Mouse (Mus musculus) hindbrain, embryonic 13.5 days (tissue): ENCODE measurements at regions not wholly inside any gene's neighbourhood (a gene's known extent, or its start where the extent isn't known, plus 50 kb on each side); places are given as distances from the start of the nearest gene placed in this dataset.

Experiments
- ATAC-seq: fragments of 200-750 bp; cut with Nextera tagmentation; 2 replicates; pipeline ENCODE4 v1.8.0; 2017; ENCODE audit warnings: moderate TSS enrichment; ENCODE audit not compliant: low FRiP score
- H3K27ac ChIP-seq: fragments of 300-500 bp; sonication (generic); 2 replicates; pipeline ENCODE4 v1.5.1; 2015; ENCODE audit warnings: inconsistent platforms, mild to moderate bottlenecking, moderate library complexity
- H3K27me3 ChIP-seq: fragments of 300-500 bp; sonication (generic); 2 replicates; pipeline ENCODE4 v1.6.1; 2015; ENCODE audit warnings: mild to moderate bottlenecking, inconsistent platforms
- H3K36me3 ChIP-seq: fragments of 300-500 bp; sonication (generic); 2 replicates; pipeline ENCODE4 v1.6.1; 2015; ENCODE audit warnings: mild to moderate bottlenecking, inconsistent platforms
- H3K4me1 ChIP-seq: fragments of 300-500 bp; sonication (generic); replicated peaks from 2 replicates; pipeline ENCODE4 v1.6.1; 2015; ENCODE audit warnings: inconsistent platforms
- H3K4me2 ChIP-seq: fragments of 300-500 bp; sonication (generic); 2 replicates; pipeline ENCODE4 v1.6.1; 2015; ENCODE audit warnings: inconsistent platforms, mild to moderate bottlenecking, moderate library complexity
- H3K4me3 ChIP-seq: fragments of 300-500 bp; sonication (generic); 2 replicates; pipeline ENCODE4 v1.5.1; 2015; ENCODE audit warnings: mild to moderate bottlenecking, inconsistent platforms
- H3K9ac ChIP-seq: fragments of 300-500 bp; sonication (generic); 2 replicates; pipeline ENCODE4 v1.6.1; 2015; ENCODE audit warnings: mild to moderate bottlenecking, inconsistent platforms
- H3K9me3 ChIP-seq: fragments of 300-500 bp; sonication (generic); 2 replicates; pipeline ENCODE4 v1.6.1; 2016; ENCODE audit warnings: inconsistent platforms
- WGBS: fragments of 180-500 bp; shearing (Covaris S2); methylation state at CpG from one replicate; pipeline ENCODE4 v1.1.7; 2015; 5-methylcytosine and 5-hydroxymethylcytosine counted together

GRCm38 (mm10) chrX:14592793-14593192 lies 381.8 kb downstream of the H2al1n start:
- H3K9me3 ChIP-seq = no peaks in the 10 kb centered on the region
- no peaks in the 10 kb centered on the region for H3K27me3 ChIP-seq
- no peak overlapping the region for H3K4me2 ChIP-seq
- H3K4me1 ChIP-seq = no peaks in the 10 kb centered on the region
- ATAC-seq = no peak
- H3K36me3 ChIP-seq = no peaks in the 10 kb centered on the region
- no peak overlapping the region for H3K27ac ChIP-seq
- WGBS = 63% methylated on average over 1 of the region's 1 CpGs
- no peak overlapping the region for H3K4me3 ChIP-seq
- no peak overlapping the region for H3K9ac ChIP-seq

DNA sequence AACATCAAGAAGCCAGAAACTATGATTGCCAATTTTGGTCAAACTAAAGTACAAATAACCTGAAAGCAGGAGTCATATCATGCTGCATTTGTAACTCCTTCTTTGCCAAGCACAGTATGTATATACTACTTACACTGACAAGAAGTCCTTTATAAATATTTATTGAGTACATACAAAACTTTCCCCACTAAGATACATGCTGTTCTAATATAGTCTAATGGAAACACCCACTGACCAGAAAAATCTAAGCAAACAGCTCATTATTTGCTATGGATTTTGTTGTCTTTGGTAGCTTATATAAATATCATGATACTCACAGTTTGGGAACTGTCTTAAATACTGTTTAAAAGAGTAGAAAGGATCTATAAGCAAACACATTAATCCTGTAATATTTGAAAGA lies 385.9 kb downstream of the H2al1n start:
- Histone ChIP-seq H3K36me3 (no peaks in the 10 kb centered on the region), H3K9me3 (no peaks in the 10 kb centered on the region), H3K9ac (no peak overlapping the region), H3K4me2 (no peak overlapping the region), H3K4me3 (no peak overlapping the region), H3K27ac (no peak overlapping the region), H3K27me3 (no peaks in the 10 kb centered on the region), H3K4me1 (no peaks in the 10 kb centered on the region)
- no peak for ATAC-seq

DNA sequence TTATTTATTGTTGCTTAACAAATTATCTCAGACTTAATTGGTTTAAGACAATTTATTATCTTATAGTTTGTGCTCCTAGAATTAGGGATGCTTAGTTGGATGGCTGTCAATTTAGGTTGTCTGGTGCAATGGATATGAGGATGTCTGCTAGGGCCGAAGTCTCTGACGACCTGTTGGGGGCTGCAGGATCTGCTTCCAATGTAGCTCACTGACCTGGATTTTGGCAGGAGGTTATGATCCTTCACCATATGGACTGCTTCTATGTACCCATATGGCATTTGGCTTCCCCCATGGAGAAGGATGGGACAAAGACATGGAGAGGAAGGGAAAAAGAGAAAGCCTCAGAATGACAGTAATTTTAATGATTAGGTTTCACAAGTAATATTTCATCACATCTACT lies 391.0 kb downstream of the H2al1n start:
- no peak for ATAC-seq
- 83% methylated on average over 2 of the region's 2 CpGs for WGBS
- no peaks in the 10 kb centered on the region for H3K36me3 ChIP-seq

DNA sequence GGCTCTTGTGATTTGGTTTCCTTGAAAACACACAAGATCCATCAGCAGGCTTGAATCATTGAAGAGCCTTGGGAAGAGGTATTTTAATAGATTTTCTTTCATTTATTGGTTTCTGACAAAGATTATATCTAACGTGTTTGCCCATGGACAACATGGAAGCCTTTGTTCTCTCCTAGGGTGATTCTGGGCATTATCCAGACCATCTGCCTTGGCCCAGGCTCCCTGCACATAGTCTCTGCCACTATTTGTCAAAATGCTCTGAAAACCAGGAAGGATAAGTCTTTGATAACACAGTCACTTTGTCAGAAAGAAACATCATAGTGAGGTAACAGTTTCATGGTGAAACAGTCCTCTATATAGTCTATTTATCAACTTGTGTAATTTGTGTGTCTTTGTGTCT lies 398.2 kb downstream of the H2al1n start:
- H3K9ac ChIP-seq = no peak overlapping the region
- H3K9me3 ChIP-seq = no peaks in the 10 kb centered on the region
- no peak overlapping the region for H3K4me3 ChIP-seq
- no peaks in the 10 kb centered on the region for H3K36me3 ChIP-seq
- no peak for ATAC-seq
- H3K4me2 ChIP-seq = no peak overlapping the region
- H3K27ac ChIP-seq = no peak overlapping the region
- H3K4me1 ChIP-seq = no peaks in the 10 kb centered on the region
- H3K27me3 ChIP-seq = no peaks in the 10 kb centered on the region
- 83% methylated on average over 1 of the region's 1 CpGs for WGBS

More for the DNA sequence above, 391.0 kb downstream of the H2al1n start:
- Histone ChIP-seq H3K9ac (no peak overlapping the region), H3K4me1 (no peaks in the 10 kb centered on the region), H3K9me3 (no peaks in the 10 kb centered on the region), H3K4me3 (no peak overlapping the region), H3K4me2 (no peak overlapping the region), H3K27me3 (no peaks in the 10 kb centered on the region), H3K27ac (no peak overlapping the region)

GRCm38 (mm10) chrX:14628267-14628901 lies 417.4 kb downstream of the H2al1n start:
- Histone ChIP-seq H3K9ac (no peak overlapping the region), H3K4me3 (no peak overlapping the region), H3K9me3 (no peaks in the 10 kb centered on the region), H3K4me2 (no peak overlapping the region), H3K27me3 (no peaks in the 10 kb centered on the region), H3K4me1 (no peaks in the 10 kb centered on the region), H3K36me3 (no peaks in the 10 kb centered on the region), H3K27ac (no peak overlapping the region)
- WGBS = 49% methylated on average over 10 of the region's 10 CpGs
- ATAC-seq = peak; percentile 69

GRCm38 (mm10) chrX:14639378-14639777 lies 428.4 kb downstream of the H2al1n start:
- H3K9me3 ChIP-seq = no peaks in the 10 kb centered on the region
- H3K4me3 ChIP-seq = no peak overlapping the region
- no peak for ATAC-seq
- 87% methylated on average over 3 of the region's 3 CpGs for WGBS
- no peaks in the 10 kb centered on the region for H3K4me1 ChIP-seq
- H3K27ac ChIP-seq = no peak overlapping the region
- no peak overlapping the region for H3K4me2 ChIP-seq
- no peaks in the 10 kb centered on the region for H3K36me3 ChIP-seq
- no peaks in the 10 kb centered on the region for H3K27me3 ChIP-seq
- H3K9ac ChIP-seq = no peak overlapping the region

- no peaks in the 10 kb centered on the region for H3K36me3 ChIP-seq
- H3K4me3 ChIP-seq = no peak overlapping the region
- H3K27ac ChIP-seq = no peak overlapping the region
- 33% methylated on average over 3 of the region's 3 CpGs for WGBS
- ATAC-seq = no peak
- no peaks in the 10 kb centered on the region for H3K4me1 ChIP-seq
- H3K4me2 ChIP-seq = no peak overlapping the region
- H3K9me3 ChIP-seq = no peaks in the 10 kb centered on the region; the same call in 1 of the 2 replicates
- H3K9ac ChIP-seq = no peak overlapping the region
- H3K27me3 ChIP-seq = no peaks in the 10 kb centered on the region
Observed at GRCm38 (mm10) chrX:14664852-14665251, 453.9 kb downstream of the H2al1n start.

- Histone ChIP-seq H3K4me2 (no peak overlapping the region), H3K9ac (no peak overlapping the region), H3K36me3 (no peaks in the 10 kb centered on the region), H3K27ac (no peak overlapping the region), H3K9me3 (no peaks in the 10 kb centered on the region), H3K27me3 (no peaks in the 10 kb centered on the region), H3K4me3 (no peak overlapping the region), H3K4me1 (no peaks in the 10 kb centered on the region)
- 90% methylated on average over 2 of the region's 2 CpGs for whole genome bisulfite sequencing
- ATAC-seq = no peak
Observed at GRCm38 (mm10) chrX:14696375-14696774, 485.4 kb downstream of the H2al1n start.

DNA sequence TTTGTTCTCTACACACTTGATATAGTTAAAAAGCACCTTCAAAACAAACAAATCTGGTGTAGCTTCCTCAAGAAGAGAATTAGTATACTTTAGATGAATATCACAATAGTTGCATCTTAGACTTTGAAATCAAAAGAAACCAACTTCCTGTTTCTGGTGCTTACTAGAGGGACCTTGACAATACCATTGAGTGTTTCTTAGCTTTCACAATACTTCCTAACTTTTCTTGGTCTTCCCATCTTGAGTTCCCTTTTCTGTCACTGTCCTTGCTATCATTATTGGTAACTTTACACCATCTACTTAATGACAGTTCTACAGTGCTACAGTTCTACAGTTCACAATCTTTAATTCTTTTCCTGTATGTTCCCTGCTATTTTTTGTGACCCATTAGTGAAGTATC lies 528.1 kb downstream of the H2al1n start:
- Histone ChIP-seq H3K4me2 (no peak overlapping the region), H3K27ac (no peak overlapping the region), H3K9ac (no peak overlapping the region), H3K27me3 (no peaks in the 10 kb centered on the region), H3K9me3 (no peaks in the 10 kb centered on the region), H3K4me3 (no peak overlapping the region), H3K36me3 (no peaks in the 10 kb centered on the region), H3K4me1 (no peaks in the 10 kb centered on the region)
- no peak for ATAC-seq
